Mouse (Mus musculus): Measurements from ENCODE around the gene Olfr872.
"Not testable (repeated sequence)": the region's sequence is repeated elsewhere in the genome, so short reads cannot be mapped to it uniquely, and the experiment has no call there.

Gene Olfr872

GRCm38 (mm10) chr9:20236819-20237218 is at the start of gene Olfr872:
TSS of gene Olfr872 (plus strand) at chr9:20237119.
- no peak for DNase-seq (ENCODE audit: low spot score in 2 of 2)

GRCm38 (mm10) chr9:20202131-20202530 is 34.8 kb upstream of the Olfr872 start:
- DNase-seq (ENCODE audit: low spot score in 2 of 2) = no peak

GRCm38 (mm10) chr9:20203413-20203984 is 33.4 kb upstream of the Olfr872 start:
- not testable (repeated sequence) for DNase-seq (ENCODE audit: low spot score in 2 of 2)

GRCm38 (mm10) chr9:20210812-20211211 is 26.1 kb upstream of the Olfr872 start:
- DNase-seq (ENCODE audit: low spot score in 2 of 2) = no peak

GRCm38 (mm10) chr9:20211477-20211876 is 25.4 kb upstream of the Olfr872 start:
- DNase-seq (ENCODE audit: low spot score in 2 of 2) = no peak

- DNase-seq (ENCODE audit: low spot score in 2 of 2) = no peak
These were observed 25.0 kb upstream of the Olfr872 start, which contains the start of gene Olfr871 for GRCm38 (mm10) chr9:20211907-20212306. TSS of gene Olfr871 (plus strand) at chr9:20212207.

GRCm38 (mm10) chr9:20237378-20237777 is 459 bp downstream of the Olfr872 start:
- no peak for DNase-seq (ENCODE audit: low spot score in 2 of 2)

GRCm38 (mm10) chr9:20282051-20282450 is 45.1 kb downstream of the Olfr872 start, which contains the start of gene Olfr39:
TSS of gene Olfr39 (plus strand) at chr9:20282351.
- no peak for DNase-seq (ENCODE audit: low spot score in 2 of 2)

- not testable (repeated sequence) for DNase-seq (ENCODE audit: low spot score in 2 of 2)
These were observed 58.6 kb downstream of the Olfr872 start for GRCm38 (mm10) chr9:20295562-20295961.

GRCm38 (mm10) chr9:20298232-20298631 is 61.3 kb downstream of the Olfr872 start, which contains the start of gene Olfr873:
TSS of gene Olfr873 (plus strand) at chr9:20298532.
- no peak for DNase-seq (ENCODE audit: low spot score in 2 of 2)
